Mouse (Mus musculus) intestine, embryonic 14.5 days (tissue): Measurements from ENCODE around the gene Ndst4. TPM values are rescaled to one million over a fixed set of nuclear protein-coding genes. Genes with fewer than 3 reads are reported as not detected.

ENCODE experiments used
- ATAC-seq: fragments of 200-750 bp; cut with Nextera tagmentation; replicated peaks from 2 replicates; pipeline ENCODE4 v1.8.0; 2017; ENCODE audit warnings: low read depth, moderate number of reproducible peaks, moderate TSS enrichment, moderate library complexity; ENCODE audit not compliant: low FRiP score, low TSS enrichment
- DNase-seq: peaks from one replicate; pipeline ENCODE4 v3.0.0-alpha.2; 2018; ENCODE audit warnings: low spot score
- H3K27ac ChIP-seq: fragments of 300-500 bp; sonication (generic); 2 replicates; pipeline ENCODE4 v1.5.1; 2014; ENCODE audit warnings: low read depth, mild to moderate bottlenecking, control low read depth
- H3K27me3 ChIP-seq: fragments of 300-500 bp; sonication (generic); replicated peaks from 2 replicates; pipeline ENCODE4 v1.6.1; 2014; ENCODE audit warnings: low read length, control low read depth; ENCODE audit not compliant: control insufficient read depth, insufficient read depth
- H3K36me3 ChIP-seq: fragments of 300-500 bp; sonication (generic); 2 replicates; pipeline ENCODE4 v1.6.1; 2014; ENCODE audit warnings: low read length, control low read depth; ENCODE audit not compliant: control insufficient read depth, insufficient read depth
- H3K4me1 ChIP-seq: fragments of 300-500 bp; sonication (generic); replicated peaks from 2 replicates; pipeline ENCODE4 v1.6.1; 2014; ENCODE audit warnings: low read length, control low read depth, mixed read lengths; ENCODE audit not compliant: control insufficient read depth, insufficient read depth
- H3K4me2 ChIP-seq: fragments of 300-500 bp; sonication (generic); 2 replicates; pipeline ENCODE4 v1.6.1; 2014; ENCODE audit warnings: low read length
- H3K4me3 ChIP-seq: fragments of 300-500 bp; sonication (generic); 2 replicates; pipeline ENCODE4 v1.5.1; 2014; ENCODE audit warnings: low read depth, low read length, control low read depth, mixed read lengths
- H3K9ac ChIP-seq: fragments of 300-500 bp; sonication (generic); 2 replicates; pipeline ENCODE4 v1.6.1; 2014; ENCODE audit warnings: mild to moderate bottlenecking, low read length
- H3K9me3 ChIP-seq: fragments of 300-500 bp; sonication (generic); 2 replicates; pipeline ENCODE4 v1.6.1; 2016; ENCODE audit warnings: low read length, control low read depth; ENCODE audit not compliant: control insufficient read depth
- WGBS: fragments of 180-500 bp; shearing (Covaris S2); extraction: QIAGEN DNeasy Blood & Tissue Kit; methylation state at CpG from one replicate; pipeline ENCODE4 v1.1.7; 2014; 5-methylcytosine and 5-hydroxymethylcytosine counted together
- polyA plus RNA-seq: library from polyadenylated mRNA; unstranded; fragments of >200 nt; fragmentation: Nextera tagmentation; extraction: Ambion mirVana; gene quantifications from 2 replicates; pipeline ENCODE4 v1.2.1, GENCODE M21; 2014

Gene Ndst4
- polyA plus RNA-seq, 1 experiment from 2014 or later = 0.83 TPM

DNA sequence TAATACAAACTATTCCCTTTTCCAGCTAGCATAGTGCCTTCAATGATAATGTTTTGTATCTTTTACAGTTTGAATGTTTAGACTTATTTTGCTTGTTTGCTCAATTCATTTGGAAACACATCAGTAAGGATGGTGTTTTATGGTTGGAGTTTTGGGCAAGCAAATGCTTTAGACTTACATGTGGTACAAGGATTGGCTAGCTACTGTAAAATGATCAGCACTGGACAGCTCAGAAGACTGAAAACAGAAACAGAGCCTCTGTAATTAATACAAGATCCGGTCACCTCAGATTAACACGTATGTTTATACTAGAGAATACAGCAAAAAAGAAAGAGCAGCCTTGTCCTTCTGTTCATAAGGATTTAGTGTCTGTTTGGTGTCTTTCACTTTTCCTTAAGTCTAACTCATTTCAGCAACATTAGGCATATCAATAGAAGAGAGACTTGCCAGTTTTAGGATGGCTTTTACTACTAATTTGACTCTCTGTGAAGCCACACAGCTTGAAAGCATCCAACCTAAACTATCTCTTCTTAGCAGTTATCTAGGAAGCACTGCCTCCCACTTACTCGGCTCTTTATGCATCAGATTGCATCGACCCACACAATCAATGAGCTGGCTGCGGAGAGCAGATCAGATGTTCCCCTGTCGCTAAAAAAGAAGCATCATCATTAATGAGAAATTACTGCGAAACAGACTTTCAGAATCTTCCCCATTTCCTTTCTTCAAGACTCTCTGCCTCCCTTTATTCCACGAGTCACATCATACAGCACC is 279.8 kb downstream of the Ndst4 start:
- no peak overlapping the region for H3K27ac ChIP-seq
- H3K4me3 ChIP-seq = no peak overlapping the region
- no peaks in the 10 kb centered on the region for H3K36me3 ChIP-seq
- no peaks in the 10 kb centered on the region for H3K9me3 ChIP-seq
- no peaks in the 10 kb centered on the region for H3K4me1 ChIP-seq
- no peak overlapping the region for H3K9ac ChIP-seq
- DNase-seq = no peak
- 65% methylated on average over 8 of the region's 8 CpGs for WGBS
- no peak for ATAC-seq
- H3K27me3 ChIP-seq = no peaks in the 10 kb centered on the region
- H3K4me2 ChIP-seq = no peak overlapping the region

DNA sequence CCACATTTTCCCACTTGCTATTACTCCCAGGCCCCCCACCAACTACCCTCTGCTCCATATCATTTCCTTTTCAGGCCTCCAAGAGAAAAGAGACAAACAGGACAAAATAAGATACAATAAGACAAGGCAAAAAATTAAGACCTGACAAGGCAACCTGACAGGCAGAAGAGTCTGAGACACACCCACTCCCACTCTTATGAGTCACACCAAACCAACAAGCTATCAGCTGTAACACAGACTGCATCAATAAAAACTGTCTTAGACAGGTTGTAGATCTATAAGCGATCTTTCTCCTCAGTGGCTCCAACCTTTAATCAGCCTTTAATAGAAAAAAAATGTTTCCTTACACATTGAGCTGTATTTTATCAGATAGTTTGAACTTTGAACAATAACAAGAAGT is 280.7 kb downstream of the Ndst4 start:
- no peaks in the 10 kb centered on the region for H3K9me3 ChIP-seq
- no peak overlapping the region for H3K27ac ChIP-seq
- no peaks in the 10 kb centered on the region for H3K27me3 ChIP-seq
- H3K4me2 ChIP-seq = no peak overlapping the region
- ATAC-seq (no peak), DNase-seq (no peak)
- no peak overlapping the region for H3K9ac ChIP-seq
- H3K4me3 ChIP-seq = no peak overlapping the region
- no peaks in the 10 kb centered on the region for H3K4me1 ChIP-seq
- WGBS = 82% methylated on average over 1 of the region's 1 CpGs
- H3K36me3 ChIP-seq = no peaks in the 10 kb centered on the region

DNA sequence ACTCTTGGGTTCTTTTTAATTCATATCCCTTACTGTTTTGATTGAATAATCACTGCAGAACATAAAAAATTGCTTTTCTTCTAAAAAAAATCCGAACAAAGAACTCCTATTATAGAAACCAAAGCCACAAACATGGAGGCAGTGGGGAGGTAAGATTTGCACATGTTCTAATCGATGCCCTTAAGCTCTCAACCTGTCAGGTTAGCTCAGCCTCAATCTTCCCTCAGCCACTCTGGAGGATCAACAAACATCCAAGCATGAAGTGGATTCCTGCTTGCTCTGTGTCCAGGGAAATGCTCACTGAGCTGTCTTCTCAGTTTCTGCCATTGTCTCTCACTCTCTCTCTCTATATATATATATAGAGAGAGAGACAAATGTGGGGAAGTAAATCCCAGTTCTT is 283.7 kb downstream of the Ndst4 start:
- DNase-seq (no peak), ATAC-seq (no peak)
- Histone ChIP-seq H3K36me3 (no peaks in the 10 kb centered on the region), H3K9me3 (no peaks in the 10 kb centered on the region), H3K4me2 (no peak overlapping the region), H3K4me1 (no peaks in the 10 kb centered on the region), H3K27me3 (no peaks in the 10 kb centered on the region), H3K27ac (no peak overlapping the region), H3K9ac (no peak overlapping the region), H3K4me3 (no peak overlapping the region)
- whole genome bisulfite sequencing = 76% methylated on average over 2 of the region's 2 CpGs

DNA sequence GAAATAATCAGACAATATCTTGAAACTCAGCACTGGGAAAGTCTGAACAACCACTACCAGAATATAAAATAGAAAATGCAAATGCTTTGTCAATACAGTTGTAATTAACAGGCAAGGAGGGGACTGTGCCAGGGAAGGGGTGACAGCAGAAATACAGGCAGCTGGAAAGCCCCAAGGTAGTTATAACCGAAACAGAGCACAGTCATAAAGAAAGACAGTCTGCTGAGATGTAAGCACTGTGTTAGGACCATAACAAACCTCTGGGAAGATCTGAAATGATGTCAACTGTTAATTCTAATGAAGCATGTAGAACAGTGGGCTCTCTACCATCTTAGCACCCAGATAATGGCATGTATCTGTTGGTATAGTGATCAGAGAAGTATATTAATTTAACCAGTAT is 287.1 kb downstream of the Ndst4 start:
- ATAC-seq (no peak), DNase-seq (no peak)
- H3K27ac ChIP-seq = no peak overlapping the region
- no peaks in the 10 kb centered on the region for H3K4me1 ChIP-seq
- H3K27me3 ChIP-seq = no peaks in the 10 kb centered on the region
- H3K9me3 ChIP-seq = no peaks in the 10 kb centered on the region
- H3K4me3 ChIP-seq = no peak overlapping the region
- no peak overlapping the region for H3K9ac ChIP-seq
- 60% methylated on average over 1 of the region's 1 CpGs for WGBS
- no peaks in the 10 kb centered on the region for H3K36me3 ChIP-seq
- H3K4me2 ChIP-seq = no peak overlapping the region

DNA sequence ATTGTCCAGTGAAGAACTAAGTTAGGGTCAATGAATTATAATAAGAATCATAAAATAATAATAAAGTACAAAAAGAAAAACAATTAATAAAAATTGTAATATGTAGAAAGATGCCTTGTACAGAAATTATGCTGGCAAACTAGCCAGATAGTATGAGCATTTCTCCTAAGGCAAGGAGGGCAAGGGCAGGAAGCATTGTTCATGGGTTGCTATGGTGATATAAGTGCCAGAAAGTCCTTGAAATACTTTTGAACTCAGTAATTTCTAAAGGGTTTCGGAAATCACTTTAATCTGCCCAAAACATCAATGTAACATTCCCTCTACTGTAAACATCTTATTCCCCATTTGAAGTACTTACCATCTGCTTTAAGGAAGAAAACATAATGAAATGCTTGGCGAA is 319.1 kb downstream of the Ndst4 start:
- Histone ChIP-seq H3K27ac (no peak overlapping the region), H3K4me3 (no peak overlapping the region), H3K36me3 (no peaks in the 10 kb centered on the region), H3K27me3 (no peaks in the 10 kb centered on the region), H3K9ac (no peak overlapping the region), H3K4me1 (no peaks in the 10 kb centered on the region), H3K9me3 (no peaks in the 10 kb centered on the region), H3K4me2 (no peak overlapping the region)
- 76% methylated on average over 2 of the region's 2 CpGs for WGBS
- DNase-seq (no peak), ATAC-seq (no peak)

DNA sequence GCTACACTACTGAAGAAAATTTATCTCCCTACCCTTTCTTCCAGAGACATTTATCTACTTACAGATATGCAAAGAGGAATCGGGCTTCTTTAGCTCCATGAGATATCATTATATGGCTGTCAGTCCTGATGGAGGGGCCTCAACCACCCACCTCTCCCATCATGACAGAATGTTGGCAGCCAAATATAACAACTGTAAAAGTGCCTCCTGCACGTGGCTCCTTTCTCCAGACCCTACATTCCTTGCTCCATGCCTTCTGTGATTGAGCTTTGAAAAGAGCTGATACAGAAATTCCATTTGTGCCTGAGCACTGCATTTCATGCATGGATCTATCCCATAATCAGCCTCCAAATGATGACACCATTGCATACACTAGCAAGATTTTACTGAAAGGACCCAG is 331.1 kb downstream of the Ndst4 start:
- no peak overlapping the region for H3K9ac ChIP-seq
- no peaks in the 10 kb centered on the region for H3K4me1 ChIP-seq
- no peaks in the 10 kb centered on the region for H3K27me3 ChIP-seq
- DNase-seq (no peak), ATAC-seq (no peak)
- H3K9me3 ChIP-seq = no peaks in the 10 kb centered on the region
- WGBS = 78% methylated on average over 2 of the region's 2 CpGs
- H3K27ac ChIP-seq = no peak overlapping the region
- no peaks in the 10 kb centered on the region for H3K36me3 ChIP-seq
- no peak overlapping the region for H3K4me2 ChIP-seq
- no peak overlapping the region for H3K4me3 ChIP-seq

DNA sequence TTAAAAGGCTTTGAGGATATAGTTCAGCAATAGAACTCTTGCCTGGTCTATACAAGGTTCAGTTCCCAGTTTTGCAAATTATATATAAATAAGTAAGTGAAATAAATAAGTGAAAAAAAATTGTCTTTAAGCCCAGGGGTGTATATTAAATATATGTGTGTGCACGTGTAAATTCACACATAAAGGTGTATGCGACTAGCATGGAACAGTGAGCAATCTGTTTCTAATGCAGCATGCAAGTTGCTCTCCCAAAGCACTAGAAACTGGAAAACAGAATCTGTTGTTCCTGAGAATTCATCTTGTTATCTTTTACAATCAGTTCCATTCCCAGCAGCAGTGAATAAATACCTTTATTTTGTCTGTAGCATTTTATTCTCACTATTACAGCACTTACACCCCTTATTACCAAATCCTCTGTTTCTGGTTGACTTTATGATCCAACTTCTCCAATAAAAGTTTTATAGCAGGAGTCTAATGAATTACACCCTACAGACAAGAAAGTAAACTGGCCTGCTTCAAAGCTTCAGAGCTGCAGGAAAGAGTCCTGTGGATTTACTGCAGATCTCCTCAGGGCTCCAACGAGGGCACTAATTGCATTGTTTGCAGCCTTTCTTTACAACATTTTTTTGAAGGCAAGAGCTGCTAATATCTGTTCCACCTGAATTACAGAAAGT is 340.7 kb downstream of the Ndst4 start:
- Histone ChIP-seq H3K9ac (no peak overlapping the region), H3K9me3 (no peaks in the 10 kb centered on the region), H3K36me3 (no peaks in the 10 kb centered on the region), H3K27me3 (no peaks in the 10 kb centered on the region), H3K4me2 (no peak overlapping the region), H3K4me1 (no peaks in the 10 kb centered on the region), H3K27ac (no peak overlapping the region), H3K4me3 (no peak overlapping the region)
- DNase-seq (no peak), ATAC-seq (no peak)
- 47% methylated on average over 3 of the region's 3 CpGs for WGBS

DNA sequence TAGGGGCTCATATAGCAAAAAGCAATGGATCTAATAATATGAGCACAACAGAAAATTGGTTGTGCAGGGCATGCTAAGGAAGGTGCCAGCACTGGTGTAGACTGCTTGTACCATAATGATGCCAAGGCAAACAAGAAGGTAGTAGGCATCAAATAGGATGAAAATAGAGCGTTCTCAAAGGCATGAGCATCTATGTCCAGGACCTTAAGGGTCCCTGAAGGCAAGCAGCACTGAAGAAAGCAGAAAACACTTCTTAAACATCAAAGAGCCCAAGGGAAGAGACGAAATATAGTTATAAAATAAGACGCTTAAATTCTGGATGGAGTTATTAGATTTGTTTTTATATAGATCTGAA is 341.2 kb downstream of the Ndst4 start:
- ATAC-seq = no peak
- no peaks in the 10 kb centered on the region for H3K9me3 ChIP-seq
- 79% methylated on average over 3 of the region's 3 CpGs for WGBS
- H3K4me3 ChIP-seq = no peak overlapping the region
- no peaks in the 10 kb centered on the region for H3K36me3 ChIP-seq
- no peak overlapping the region for H3K27ac ChIP-seq
- H3K27me3 ChIP-seq = no peaks in the 10 kb centered on the region
- no peaks in the 10 kb centered on the region for H3K4me1 ChIP-seq
- no peak overlapping the region for H3K4me2 ChIP-seq
- no peak for DNase-seq
- no peak overlapping the region for H3K9ac ChIP-seq

DNA sequence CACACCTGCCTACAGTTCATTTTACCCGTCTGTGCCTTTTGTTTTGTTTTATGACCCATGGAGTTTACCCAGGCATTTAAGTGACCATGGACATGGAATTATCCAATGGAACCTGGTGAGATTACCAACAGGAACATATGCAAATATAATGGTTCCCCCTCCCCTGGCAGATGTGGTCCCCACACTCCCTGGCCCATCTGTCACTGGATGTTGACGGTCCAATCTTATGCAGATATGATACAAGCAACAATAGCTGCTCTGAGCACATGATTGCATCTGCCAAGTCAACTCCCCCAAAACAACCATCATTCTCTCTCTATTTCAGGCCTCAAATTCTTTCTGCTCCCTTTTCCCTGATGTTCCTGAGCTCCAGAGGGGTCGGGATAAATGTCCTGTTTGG is 342.5 kb downstream of the Ndst4 start:
- H3K27me3 ChIP-seq = no peaks in the 10 kb centered on the region
- H3K4me3 ChIP-seq = no peak overlapping the region
- no peaks in the 10 kb centered on the region for H3K36me3 ChIP-seq
- H3K4me2 ChIP-seq = no peak overlapping the region
- H3K27ac ChIP-seq = no peak overlapping the region
- ATAC-seq = no peak
- 61% methylated on average over 3 of the region's 3 CpGs for WGBS
- DNase-seq = no peak
- H3K4me1 ChIP-seq = no peaks in the 10 kb centered on the region
- no peaks in the 10 kb centered on the region for H3K9me3 ChIP-seq
- H3K9ac ChIP-seq = no peak overlapping the region
